Mouse (Mus musculus) forebrain, embryonic 15.5 days (tissue): ENCODE results near the gene Mt4. TPM values are rescaled to one million over a fixed set of nuclear protein-coding genes. Genes with fewer than 3 reads are reported as not detected.
A peak's percentile ranks its signal among the peaks of the same experiment; 100 is the strongest.

Experiments
- ATAC-seq: fragments of 200-750 bp; cut with Nextera tagmentation; replicated peaks from 2 replicates; pipeline ENCODE4 v1.8.0; 2017; ENCODE audit warnings: mild to moderate bottlenecking, moderate TSS enrichment, moderate library complexity
- H3K27ac ChIP-seq: fragments of 300-500 bp; sonication (generic); replicated peaks from 2 replicates; pipeline ENCODE4 v1.5.1; 2015; ENCODE audit warnings: mild to moderate bottlenecking, inconsistent platforms
- H3K27me3 ChIP-seq: fragments of 300-500 bp; sonication (generic); 2 replicates; pipeline ENCODE4 v1.6.1; 2015; ENCODE audit warnings: inconsistent platforms
- H3K36me3 ChIP-seq: fragments of 300-500 bp; sonication (generic); 2 replicates; pipeline ENCODE4 v1.6.1; 2015; ENCODE audit warnings: mild to moderate bottlenecking, inconsistent platforms
- H3K4me1 ChIP-seq: fragments of 300-500 bp; sonication (generic); 2 replicates; pipeline ENCODE4 v1.6.1; 2015; ENCODE audit warnings: inconsistent platforms
- H3K4me2 ChIP-seq: fragments of 300-500 bp; sonication (generic); replicated peaks from 2 replicates; pipeline ENCODE4 v1.6.1; 2015; ENCODE audit warnings: mild to moderate bottlenecking, inconsistent platforms
- H3K4me3 ChIP-seq: fragments of 300-500 bp; sonication (generic); 2 replicates; pipeline ENCODE4 v1.5.1; 2015; ENCODE audit warnings: mild to moderate bottlenecking, inconsistent platforms
- H3K9ac ChIP-seq: fragments of 300-500 bp; sonication (generic); replicated peaks from 2 replicates; pipeline ENCODE4 v1.6.1; 2015; ENCODE audit warnings: mild to moderate bottlenecking, inconsistent platforms
- H3K9me3 ChIP-seq: fragments of 300-500 bp; sonication (generic); 2 replicates; pipeline ENCODE4 v1.6.1; 2016; ENCODE audit warnings: inconsistent platforms
- WGBS: fragments of 180-500 bp; shearing (Covaris S2); methylation state at CpG from one replicate; pipeline ENCODE4 v1.1.7; 2015; ENCODE audit warnings: mixed read lengths; 5-methylcytosine and 5-hydroxymethylcytosine counted together
- polyA plus RNA-seq: library from polyadenylated mRNA; unstranded; fragments of >200 nt; fragmentation: Nextera tagmentation; extraction: Ambion mirVana; gene quantifications from 2 replicates; pipeline ENCODE4 v1.2.1, GENCODE M21; 2015

The Mt4 gene
- polyA plus RNA-seq, 1 experiment from 2014 or later: not detected

DNA sequence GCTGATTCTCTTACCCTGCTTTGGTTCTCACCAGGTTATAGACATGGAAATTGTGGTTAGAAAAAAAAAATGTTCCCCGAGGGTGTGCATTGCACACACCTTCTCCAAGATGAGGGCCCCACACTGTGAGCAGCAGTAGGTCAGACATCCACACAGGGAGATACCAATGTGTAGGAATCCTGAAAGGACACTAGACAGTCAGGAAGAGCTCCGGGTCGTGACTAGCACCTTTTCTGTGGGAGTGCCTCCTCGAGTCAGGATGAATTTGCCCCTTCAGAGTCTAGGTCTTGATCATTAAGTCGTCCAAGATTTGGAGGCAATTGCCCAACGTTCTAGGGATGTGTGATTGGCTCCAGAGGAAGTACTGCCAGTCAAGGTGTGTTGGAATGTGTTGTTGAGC is 48.8 kb downstream of the Mt4 start:
- H3K27me3 ChIP-seq: peaks cover 49% of the 10 kb centered on the region
- 59% methylated on average over 6 of the region's 6 CpGs for WGBS
- H3K27ac ChIP-seq: no peak overlapping the region
- no peak for ATAC-seq
- H3K9ac ChIP-seq: no peak overlapping the region
- H3K36me3 ChIP-seq: no peaks in the 10 kb centered on the region
- peaks cover 13% of the 10 kb centered on the region for H3K4me1 ChIP-seq
- no peaks in the 10 kb centered on the region for H3K9me3 ChIP-seq
- H3K4me3 ChIP-seq: no peak overlapping the region
- no peak overlapping the region for H3K4me2 ChIP-seq

DNA sequence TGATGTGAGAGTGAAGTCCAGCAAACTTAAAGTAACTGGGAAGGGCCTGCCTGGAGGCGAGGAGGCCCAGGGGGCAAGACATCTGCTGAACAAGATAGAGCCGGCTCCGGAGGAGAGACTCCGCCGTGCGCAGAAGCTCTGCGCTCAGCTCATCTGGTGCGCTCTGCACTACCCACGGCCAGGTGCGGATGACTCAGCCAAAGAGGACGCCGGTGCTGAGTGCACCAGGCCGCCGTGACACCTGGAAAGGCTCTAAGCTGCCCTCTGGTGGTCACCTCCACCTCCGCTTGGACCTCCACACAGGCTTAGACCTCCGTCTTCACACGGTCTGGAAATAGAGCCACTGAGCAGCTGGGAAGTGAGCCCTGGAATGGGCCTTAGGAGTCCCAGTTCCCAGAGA is 49.5 kb downstream of the Mt4 start:
- Histone ChIP-seq H3K36me3 (no peaks in the 10 kb centered on the region), H3K4me2 (no peak overlapping the region), H3K27me3 (peaks cover 48% of the 10 kb centered on the region), H3K4me1 (peaks cover 13% of the 10 kb centered on the region), H3K9me3 (no peaks in the 10 kb centered on the region), H3K9ac (no peak overlapping the region), H3K27ac (no peak overlapping the region), H3K4me3 (no peak overlapping the region)
- peak; percentile 42; the same call in 1 of the 2 replicates for ATAC-seq
- WGBS: 7% methylated on average over 17 of the region's 17 CpGs

DNA sequence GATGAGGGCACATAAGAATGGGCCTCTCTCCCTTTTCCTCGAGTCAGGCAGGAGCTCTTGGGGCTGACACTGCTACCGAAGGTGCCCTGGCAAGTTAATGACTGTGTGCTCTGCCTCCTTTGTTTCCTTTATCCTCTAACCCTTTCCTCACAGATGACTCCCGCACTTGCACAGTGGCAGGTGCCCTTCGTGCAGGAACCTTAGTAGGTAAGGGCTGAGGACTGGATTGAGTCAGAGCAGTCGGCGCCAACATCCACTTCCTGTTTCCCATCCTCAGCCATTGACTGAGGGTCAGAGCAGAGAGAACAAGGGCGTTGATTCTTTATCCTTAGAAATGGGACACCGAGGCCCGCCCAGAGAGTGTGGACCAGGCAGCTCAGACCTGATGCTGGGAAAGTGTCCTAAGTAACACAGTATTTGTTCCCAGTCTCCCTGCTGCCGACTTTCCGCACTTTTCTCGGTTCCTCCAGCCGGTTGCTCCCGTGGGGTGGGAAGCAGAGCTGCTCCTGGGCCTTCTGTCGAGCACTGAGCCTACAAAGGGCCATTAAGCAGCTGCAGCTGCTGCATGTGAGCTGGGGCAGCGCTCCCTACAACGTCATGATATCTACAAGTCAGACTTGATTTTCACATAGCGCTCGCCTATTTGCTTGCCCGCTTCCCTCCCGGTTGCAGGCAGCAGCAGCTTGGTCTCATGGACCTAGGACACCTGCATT is 50.4 kb downstream of the Mt4 start:
- Histone ChIP-seq H3K27me3 (peaks cover 40% of the 10 kb centered on the region), H3K4me1 (peaks cover 13% of the 10 kb centered on the region), H3K4me2 (no peak overlapping the region), H3K36me3 (no peaks in the 10 kb centered on the region), H3K9ac (no peak overlapping the region), H3K27ac (no peak overlapping the region), H3K9me3 (no peaks in the 10 kb centered on the region), H3K4me3 (no peak overlapping the region)
- 33% methylated on average over 21 of the region's 21 CpGs for WGBS
- no peak for ATAC-seq

Other genes starting within 250 kb of the Mt4 start
- 71.8 and 76.3 TPM in 2 replicates for gene Amfr, start 124.4 kb upstream of the Mt4 start, polyA plus RNA-seq
- 133 and 134 TPM in 2 replicates for gene Nudt21, start 100.2 kb upstream of the Mt4 start, polyA plus RNA-seq
- 16.1 and 18.8 TPM in 2 replicates for gene Ogfod1, start 100.0 kb upstream of the Mt4 start, polyA plus RNA-seq
- gene Bbs2, start 38.3 kb upstream of the Mt4 start, polyA plus RNA-seq: 16.8 and 20.5 TPM in 2 replicates
- 249 and 258 TPM in 2 replicates for gene Mt3, start 15.4 kb downstream of the Mt4 start, polyA plus RNA-seq
- 35.4 and 38.4 TPM in 2 replicates for gene Mt2, start 35.5 kb downstream of the Mt4 start, polyA plus RNA-seq
- 85.2 and 100 TPM in 2 replicates for gene Mt1, start 41.9 kb downstream of the Mt4 start, polyA plus RNA-seq
- gene Nup93, start 77.4 kb downstream of the Mt4 start, polyA plus RNA-seq: 63.0 and 66.3 TPM in 2 replicates
- gene Slc12a3, start 192.0 kb downstream of the Mt4 start, polyA plus RNA-seq: not detected in 2 replicates
- gene Herpud1, start 249.2 kb downstream of the Mt4 start, polyA plus RNA-seq: 62.5 and 66.5 TPM in 2 replicates